21 mouse cellular contexts compared by ENCODE assay signal in genomic region chr8:57923556-57923955, GRCm38 (mm10).
DNase-seq lines count a peak whose midpoint lies in the region; ATAC-seq and TF ChIP-seq lines count a peak whose summit lies in the region.
"Had no signal": no experiment of that assay in that cellular context is flagged by ENCODE, and none has a peak within 500 bp of the region (broad histone marks: within the 10 kb centered on the region; RNA-seq: fewer than 3 reads in every experiment).

No protein-coding gene starts in this region.

- ATAC-seq in midbrain, embryonic 15.5 days (replicated peaks), result no peak
- peak; percentile 21; the same call in 1 of the 2 replicates for ATAC-seq in forebrain, postnatal 0 days
- no peak for ATAC-seq in megakaryocyte, adult 5-6 weeks (ENCODE audit: poor library complexity, severe bottlenecking)
- ATAC-seq: liver, postnatal 0 days; midbrain, embryonic 16.5 days had no signal

- peak overlapping the region; percentile 71; the same call in 1 of the 2 replicates for H3K27ac ChIP-seq in midbrain, embryonic 10.5 days (replicated peaks)
- H3K27ac ChIP-seq in midbrain, embryonic 15.5 days, result no peak overlapping the region
- H3K27ac ChIP-seq in forebrain, postnatal 0 days (ENCODE audit: low read depth, low read length), result no peak overlapping the region
- H3K27ac ChIP-seq: kidney, embryonic 15.5 days; left cerebral cortex, adult 2 months; limb, embryonic 10.5 days had no signal

- no peak for TF ChIP-seq POLR2A in brain, embryonic 14.5 days (IDR thresholded peaks at IDR 0.05; ENCODE audit: borderline replicate concordance, extremely low read depth, insufficient read depth, insufficient read length, poor library complexity, severe bottlenecking)

- H3K36me3 ChIP-seq in midbrain, embryonic 10.5 days, result no peaks in the 10 kb centered on the region
- H3K36me3 ChIP-seq in midbrain, embryonic 15.5 days (replicated peaks), result no peaks in the 10 kb centered on the region
- no peaks in the 10 kb centered on the region for H3K36me3 ChIP-seq in forebrain, postnatal 0 days (ENCODE audit: insufficient read depth)
- H3K36me3 ChIP-seq: kidney, embryonic 15.5 days; limb, embryonic 10.5 days had no signal

- H3K4me2 ChIP-seq in midbrain, embryonic 15.5 days, result no peak overlapping the region
- H3K4me2 ChIP-seq in forebrain, postnatal 0 days (ENCODE audit: low read depth), result no peak overlapping the region
- H3K4me2 ChIP-seq: kidney, embryonic 15.5 days had no signal

- peaks cover 47% of the 10 kb centered on the region for H3K27me3 ChIP-seq in midbrain, embryonic 10.5 days (ENCODE audit: low read depth, poor library complexity, severe bottlenecking)
- H3K27me3 ChIP-seq in midbrain, embryonic 15.5 days (replicated peaks), result no peaks in the 10 kb centered on the region
- no peaks in the 10 kb centered on the region for H3K27me3 ChIP-seq in forebrain, postnatal 0 days (ENCODE audit: insufficient read depth, low read length)
- H3K27me3 ChIP-seq: kidney, embryonic 15.5 days had no signal

- H3K4me1 ChIP-seq in midbrain, embryonic 10.5 days, result peaks cover 53% of the 10 kb centered on the region
- H3K4me1 ChIP-seq in midbrain, embryonic 15.5 days, result peaks cover 20% of the 10 kb centered on the region
- H3K4me1 ChIP-seq in forebrain, postnatal 0 days (ENCODE audit: insufficient read depth), result peaks cover 4% of the 10 kb centered on the region; the same call in 1 of the 2 replicates
- H3K4me1 ChIP-seq: kidney, embryonic 15.5 days; limb, embryonic 10.5 days had no signal

- no peak overlapping the region for H3K9ac ChIP-seq in midbrain, embryonic 15.5 days
- no peak overlapping the region for H3K9ac ChIP-seq in forebrain, postnatal 0 days
- H3K9ac ChIP-seq: kidney, embryonic 15.5 days; liver, postnatal 0 days had no signal

- DNase-seq in midbrain, embryonic 10.5 days (ENCODE audit: low spot score), result no peak
- peak; percentile 74 for DNase-seq in brain, embryonic 14.5 days (ENCODE audit: low read depth)
- DNase-seq in embryo, embryonic 11 days, result peak; percentile 46
- DNase-seq in forebrain, postnatal 0 days, result no peak
- DNase-seq in lung, adult 18-20 months, result no peak
- DNase-seq: cerebellum, adult 9-11 months; gastrocnemius, postnatal 10 days; heart, adult 18-20 months; heart, postnatal 36 days; kidney, postnatal 4 days; layer of hippocampus, adult 9-11 months; liver, postnatal 0 days; lung, postnatal 36 days; right cerebral cortex, postnatal 25 days; thymus, postnatal 36 days had no signal

- TF ChIP-seq CTCF in brain, embryonic 14.5 days (IDR thresholded peaks at IDR 0.05; ENCODE audit: borderline replicate concordance, extremely low read depth, insufficient read depth, insufficient read length), result no peak
- TF ChIP-seq CTCF in forebrain, postnatal 0 days (IDR thresholded peaks at IDR 0.05; ENCODE audit: low read depth), result no peak

- H3K9me3 ChIP-seq in midbrain, embryonic 10.5 days (replicated peaks), result no peaks in the 10 kb centered on the region
- no peaks in the 10 kb centered on the region for H3K9me3 ChIP-seq in midbrain, embryonic 15.5 days
- no peaks in the 10 kb centered on the region for H3K9me3 ChIP-seq in forebrain, postnatal 0 days (ENCODE audit: low read length)
- H3K9me3 ChIP-seq: kidney, embryonic 15.5 days; limb, embryonic 10.5 days had no signal

- 39% methylated on average over 6 of the region's 6 CpGs for WGBS in midbrain, embryonic 10.5 days
- WGBS in midbrain, embryonic 15.5 days, result 22% methylated on average over 6 of the region's 6 CpGs
- 27% methylated on average over 6 of the region's 6 CpGs for WGBS in forebrain, postnatal 0 days

- H3K4me3 ChIP-seq in midbrain, embryonic 10.5 days, result no peak overlapping the region
- H3K4me3 ChIP-seq in midbrain, embryonic 15.5 days, result no peak overlapping the region
- H3K4me3 ChIP-seq in forebrain, postnatal 0 days (ENCODE audit: low read depth, low read length), result no peak overlapping the region
- H3K4me3 ChIP-seq: kidney, embryonic 15.5 days; left cerebral cortex, adult 2 months; limb, embryonic 10.5 days had no signal

Comparison
In these comparisons a context has a peak if more than half of its experiments do, and no peak if none do; other contexts are left out.
1. DNase-seq: peak in brain, embryonic 14.5 days (single experiment) and embryo, embryonic 11 days (single experiment); none in midbrain, embryonic 10.5 days (single experiment), forebrain, postnatal 0 days (single experiment) and lung, adult 18-20 months (0 of 2).